Mouse (Mus musculus) yolk sac, embryonic 10.5 days (tissue): ENCODE results near the gene Teddm2.
"Not testable (repeated sequence)": the region's sequence is repeated elsewhere in the genome, so short reads cannot be mapped to it uniquely, and the experiment has no call there.

Experiments
- DNase-seq: peaks from one replicate; pipeline ENCODE4 v3.0.0-alpha.2; 2017; ENCODE audit warnings: low spot score

The Teddm2 gene

GRCm38 (mm10) chr1:153904236-153904635 lies 4.2 kb upstream of the Teddm2 start:
- no peak for DNase-seq

- no peak for DNase-seq
Measured at GRCm38 (mm10) chr1:153903006-153903405, 3.0 kb upstream of the Teddm2 start.

- DNase-seq = no peak
Measured at GRCm38 (mm10) chr1:153900860-153901730, 1.1 kb upstream of the Teddm2 start.

- DNase-seq = no peak
Measured at GRCm38 (mm10) chr1:153900381-153900780, 353 bp upstream of the Teddm2 start.

GRCm38 (mm10) chr1:153898989-153899730 lies 868 bp downstream of the Teddm2 start:
- DNase-seq = no peak

GRCm38 (mm10) chr1:153897196-153897595 lies 2.8 kb downstream of the Teddm2 start:
- DNase-seq = peak; percentile 10

- DNase-seq = peak; percentile 77
Measured at GRCm38 (mm10) chr1:153894979-153895378, 5.0 kb downstream of the Teddm2 start.

GRCm38 (mm10) chr1:153894201-153894893 lies 5.7 kb downstream of the Teddm2 start:
- DNase-seq = no peak

GRCm38 (mm10) chr1:153893746-153894145 lies 6.3 kb downstream of the Teddm2 start:
- DNase-seq = no peak

GRCm38 (mm10) chr1:153891442-153891841 lies 8.6 kb downstream of the Teddm2 start, which contains the start of gene Teddm1a:
Gene Teddm1a (plus strand): TSS chr1:153891742.
- DNase-seq = no peak

GRCm38 (mm10) chr1:153890121-153890520 lies 9.9 kb downstream of the Teddm2 start:
- no peak for DNase-seq

GRCm38 (mm10) chr1:153886024-153886633 lies 13.9 kb downstream of the Teddm2 start:
- no peak for DNase-seq

GRCm38 (mm10) chr1:153880391-153880790 lies 19.6 kb downstream of the Teddm2 start:
- DNase-seq = not testable (repeated sequence)

GRCm38 (mm10) chr1:153874045-153874444 lies 26.0 kb downstream of the Teddm2 start, which contains the start of gene Teddm1b:
Gene Teddm1b (plus strand): TSS chr1:153874345.
- DNase-seq = no peak

- no peak for DNase-seq
Measured at GRCm38 (mm10) chr1:153855946-153856345, 44.1 kb downstream of the Teddm2 start.

- not testable (repeated sequence) for DNase-seq
Measured at GRCm38 (mm10) chr1:153852696-153853095, 47.3 kb downstream of the Teddm2 start.

- DNase-seq = no peak
Measured at GRCm38 (mm10) chr1:153846867-153847266, 53.2 kb downstream of the Teddm2 start.

GRCm38 (mm10) chr1:153846420-153846819 lies 53.6 kb downstream of the Teddm2 start:
- no peak for DNase-seq

GRCm38 (mm10) chr1:153844042-153844441 lies 56.0 kb downstream of the Teddm2 start, which contains the start of gene Rgsl1:
Gene Rgsl1 (minus strand): TSS chr1:153844142.
- no peak for DNase-seq

- DNase-seq = no peak
Measured at GRCm38 (mm10) chr1:153842121-153842740, 57.8 kb downstream of the Teddm2 start.

- no peak for DNase-seq
Measured at GRCm38 (mm10) chr1:153836036-153836435, 64.0 kb downstream of the Teddm2 start.
